Mouse (Mus musculus) left cerebral cortex, adult 9 months (tissue): ENCODE data around the gene 4921539E11Rik.

Experiments
- DNase-seq, 2 experiments: peaks; one replicate each; pipeline ENCODE4 v3.0.0; 2022; ENCODE audit warnings: low spot score in 2 of 2

Gene 4921539E11Rik

GRCm38 (mm10) chr4:103290763-103291162, at the start of gene 4921539E11Rik:
4921539E11Rik (minus strand) TSS chr4:103290863.
- no peak for DNase-seq

- no peak for DNase-seq
Observed at GRCm38 (mm10) chr4:103335134-103335533, 44.5 kb upstream of the 4921539E11Rik start.

DNA sequence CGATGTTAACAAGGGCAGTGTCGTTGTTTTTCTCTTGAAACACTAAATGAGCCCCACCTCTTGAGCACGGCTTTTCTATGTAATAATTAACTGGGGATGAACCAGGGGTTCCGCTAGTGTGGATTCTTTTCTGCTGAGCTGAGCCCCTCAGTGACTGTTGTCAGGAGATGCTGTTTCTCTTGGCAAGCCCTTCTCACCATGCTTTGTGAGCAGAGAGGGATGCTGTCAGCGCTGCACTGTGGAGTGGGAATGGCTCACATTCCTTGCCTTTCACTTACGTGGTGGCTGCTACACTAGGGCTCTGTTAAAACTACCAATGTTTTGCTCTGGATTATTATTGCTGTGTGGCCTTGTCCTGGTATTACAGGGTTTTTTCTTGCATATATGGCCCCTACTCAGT, 38.7 kb upstream of the 4921539E11Rik start:
- no peak for DNase-seq

DNA sequence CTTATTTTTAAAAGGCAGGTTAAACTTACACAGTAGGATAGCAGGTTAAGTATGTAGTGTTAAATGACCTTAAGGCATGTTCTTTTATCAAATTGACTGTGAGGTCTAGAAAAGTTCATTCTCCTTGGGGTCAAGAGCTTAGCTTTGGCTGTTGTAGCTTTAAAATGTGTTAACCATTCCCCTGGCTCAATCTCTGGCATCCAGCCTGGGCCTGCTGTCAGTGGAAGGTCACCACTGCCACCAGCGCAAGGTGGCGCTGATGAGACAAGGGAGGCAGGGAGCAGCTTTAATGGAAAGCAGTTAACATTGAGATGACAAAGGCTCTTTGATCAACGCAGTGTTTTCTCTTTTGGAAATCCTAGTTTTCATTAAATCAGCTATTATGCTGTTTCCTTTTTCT, 36.3 kb upstream of the 4921539E11Rik start:
- no peak for DNase-seq

DNA sequence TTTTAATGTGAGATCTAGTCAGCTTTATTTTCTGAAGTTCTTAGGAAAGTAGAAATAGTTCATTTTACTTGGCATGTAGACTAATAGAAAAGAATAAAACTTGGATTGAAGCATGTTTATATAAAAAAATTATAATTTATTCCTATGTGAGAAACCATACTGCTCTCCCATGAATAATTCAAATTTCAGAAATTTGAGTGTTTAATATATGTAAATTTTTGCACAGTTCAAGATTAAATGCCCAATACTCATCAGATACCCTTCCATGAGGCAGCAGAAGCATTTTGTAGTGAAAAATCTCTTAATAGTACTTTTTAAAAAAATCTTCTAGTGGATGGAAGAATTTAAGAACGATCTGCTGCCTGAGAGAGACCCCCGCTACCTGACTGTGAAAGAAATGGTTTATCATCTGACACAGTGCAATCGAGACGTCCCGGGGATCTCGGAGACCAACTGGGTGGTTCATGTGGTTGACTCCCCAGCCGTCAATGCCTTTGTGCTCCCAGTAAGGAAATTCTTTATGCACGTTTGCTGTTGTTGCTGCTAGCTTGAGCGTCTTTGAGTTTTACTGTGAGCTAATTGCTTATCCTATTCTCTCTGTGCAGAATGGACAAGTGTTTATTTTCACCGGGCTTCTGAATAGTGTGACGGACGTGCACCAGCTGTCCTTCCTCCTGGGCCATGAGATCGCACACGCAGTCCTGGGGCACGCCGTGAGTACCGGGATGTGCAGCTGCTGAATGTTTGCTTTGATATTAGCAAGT, 34.2 kb upstream of the 4921539E11Rik start:
- DNase-seq, result no peak

DNA sequence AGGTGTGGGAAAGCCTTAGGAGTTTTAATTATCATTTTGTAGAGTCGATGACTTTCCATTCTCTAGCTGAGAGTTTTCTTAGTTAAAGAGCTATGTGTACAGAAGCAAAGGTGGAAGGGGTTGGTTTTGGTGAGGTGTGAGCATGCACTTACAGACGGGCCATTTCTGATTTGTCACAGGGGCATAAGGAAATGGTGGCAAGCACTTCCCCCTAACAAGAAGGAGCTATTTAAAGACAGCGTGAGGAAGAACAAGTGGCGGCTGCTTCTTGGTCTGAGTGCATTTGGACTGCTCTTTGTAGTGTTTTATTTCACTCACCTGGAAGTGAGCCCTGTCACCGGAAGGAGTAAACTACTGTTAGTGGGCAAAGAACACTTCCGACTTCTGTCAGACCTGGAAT, 30.8 kb upstream of the 4921539E11Rik start:
- no peak for DNase-seq

DNA sequence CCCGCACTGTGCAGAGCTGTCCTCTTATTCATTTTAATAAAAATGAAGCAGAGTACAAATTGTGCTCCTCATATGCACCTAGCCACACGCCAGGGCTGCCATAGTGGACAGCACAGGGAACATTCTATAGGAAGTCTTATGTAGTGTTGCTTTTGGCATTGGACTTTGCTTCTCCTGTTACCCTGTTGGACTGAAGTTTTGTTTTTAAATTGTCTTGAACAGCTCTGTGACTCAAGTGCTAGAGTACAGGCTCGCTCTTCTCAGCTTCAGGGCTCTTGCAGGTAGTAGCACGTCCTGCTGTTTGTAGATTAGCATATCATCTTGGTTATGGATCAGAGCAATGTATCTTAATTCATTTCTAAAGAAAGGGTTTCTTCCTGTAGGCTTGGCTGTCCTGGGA, 25.2 kb upstream of the 4921539E11Rik start:
- no peak for DNase-seq

GRCm38 (mm10) chr4:103314526-103314910, 23.9 kb upstream of the 4921539E11Rik start:
- DNase-seq, result no peak

DNA sequence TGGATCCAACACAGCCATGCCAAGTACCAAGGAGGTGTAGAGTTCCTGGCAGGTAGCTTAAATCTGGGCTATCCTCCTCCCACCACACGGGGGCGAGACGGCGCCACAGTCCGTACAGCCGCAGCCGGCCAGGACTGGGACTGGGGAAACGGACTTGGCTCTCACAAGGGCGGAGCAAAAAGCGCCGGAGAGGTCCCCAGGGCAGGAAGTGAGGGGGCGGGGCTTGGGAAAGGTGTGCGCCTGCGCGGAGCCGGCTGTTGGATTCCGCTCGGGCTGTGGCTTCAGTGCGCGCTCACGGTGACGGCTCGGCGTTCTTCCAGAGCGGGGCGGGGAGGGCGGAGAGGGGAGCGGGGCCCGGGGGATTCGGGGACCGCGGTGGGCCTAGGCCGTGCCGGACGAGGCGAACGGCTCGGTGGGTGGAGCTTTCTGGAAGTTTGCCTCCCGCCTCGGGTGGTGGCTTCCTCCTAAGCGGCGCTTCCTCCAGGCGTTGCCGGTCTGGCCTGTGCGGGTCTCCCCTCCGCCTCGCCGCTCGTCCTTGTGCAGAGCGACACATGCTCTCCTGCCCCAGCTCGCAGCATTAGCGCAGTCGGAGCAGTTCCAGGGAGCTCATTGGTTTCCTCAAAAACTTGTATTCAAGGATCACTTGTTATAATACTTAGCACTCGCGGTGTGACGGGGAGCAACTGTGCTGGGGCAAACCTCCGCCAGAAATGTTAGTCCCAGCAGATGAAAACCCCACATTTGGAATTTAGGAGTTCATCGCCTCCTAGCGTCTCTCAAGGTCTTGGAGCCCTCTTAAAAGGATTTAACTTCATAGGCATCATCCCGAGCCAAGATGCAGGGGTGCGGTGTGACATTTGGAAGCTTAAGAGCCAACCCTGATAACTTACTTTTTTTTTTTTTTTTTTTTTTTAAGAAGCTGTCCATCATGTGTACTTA, 23.2 kb upstream of the 4921539E11Rik start, which contains the start of gene Oma1:
Gene Oma1 (plus strand): TSS at position 226 of the 939 bp plus-strand sequence.
- DNase-seq, result peak; percentile 83 to 97

DNA sequence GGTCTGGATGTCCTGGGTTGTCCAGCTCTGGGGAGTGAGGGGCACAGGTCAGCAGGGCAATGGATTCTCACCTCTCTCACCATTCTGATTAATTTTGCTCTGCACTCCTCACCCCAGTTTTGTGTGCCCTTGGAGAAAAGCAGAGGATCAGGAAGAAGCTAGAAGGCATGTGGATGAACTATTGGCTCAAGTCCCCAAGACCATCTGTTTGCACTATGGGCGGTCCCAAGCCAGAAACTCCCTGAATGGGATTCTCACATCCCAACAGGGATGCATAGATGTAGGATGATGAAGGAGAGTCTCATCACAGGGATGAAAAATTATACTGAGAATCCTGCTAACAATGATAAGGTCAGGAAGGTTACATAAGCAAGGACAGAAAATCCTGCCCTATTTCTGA, 13.2 kb upstream of the 4921539E11Rik start:
- DNase-seq, result no peak

DNA sequence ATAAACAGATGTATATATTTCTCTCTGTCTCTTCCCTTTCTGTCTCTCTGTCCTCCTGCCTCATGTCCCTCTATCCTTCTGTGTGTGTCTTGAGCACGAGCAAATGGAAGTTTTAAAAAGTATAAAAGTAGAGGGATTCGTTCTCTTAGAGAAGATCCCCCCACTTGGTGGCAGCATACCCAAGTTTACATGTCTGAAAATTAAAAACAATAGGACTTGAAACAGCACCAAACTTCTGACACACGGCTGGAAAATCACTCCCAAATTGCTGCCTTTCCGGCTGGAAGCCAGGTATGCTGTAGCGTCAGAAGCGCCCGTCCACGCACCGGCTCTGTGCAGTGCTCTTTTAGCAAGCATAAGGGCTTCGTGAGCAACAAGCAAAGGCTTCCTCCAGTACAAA, 8.7 kb upstream of the 4921539E11Rik start:
- DNase-seq, result peak in 1 of 2 experiments; percentile 33

DNA sequence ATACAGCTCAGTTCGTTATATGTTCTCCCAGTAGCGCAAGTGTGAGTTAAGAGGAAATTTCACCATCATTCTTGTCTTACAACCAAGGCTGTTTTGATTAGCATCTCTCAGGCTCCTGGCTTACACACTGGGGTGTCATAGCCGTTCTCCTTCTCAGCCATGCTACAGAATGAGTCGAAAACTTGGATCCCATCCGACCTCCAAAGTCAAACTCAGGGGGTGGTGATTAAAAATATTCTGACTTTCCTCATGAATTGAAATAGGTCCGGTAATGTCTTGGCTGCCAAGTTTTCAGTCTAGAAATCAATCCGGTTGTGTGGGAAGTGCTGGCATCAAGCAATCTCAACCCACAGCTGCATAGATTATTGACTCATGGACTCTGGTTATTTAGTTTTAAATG, 2.3 kb downstream of the 4921539E11Rik start:
- peak in 1 of 2 experiments; percentile 11 for DNase-seq

- DNase-seq, result no peak
Observed at GRCm38 (mm10) chr4:103273021-103273420, 17.6 kb downstream of the 4921539E11Rik start.

DNA sequence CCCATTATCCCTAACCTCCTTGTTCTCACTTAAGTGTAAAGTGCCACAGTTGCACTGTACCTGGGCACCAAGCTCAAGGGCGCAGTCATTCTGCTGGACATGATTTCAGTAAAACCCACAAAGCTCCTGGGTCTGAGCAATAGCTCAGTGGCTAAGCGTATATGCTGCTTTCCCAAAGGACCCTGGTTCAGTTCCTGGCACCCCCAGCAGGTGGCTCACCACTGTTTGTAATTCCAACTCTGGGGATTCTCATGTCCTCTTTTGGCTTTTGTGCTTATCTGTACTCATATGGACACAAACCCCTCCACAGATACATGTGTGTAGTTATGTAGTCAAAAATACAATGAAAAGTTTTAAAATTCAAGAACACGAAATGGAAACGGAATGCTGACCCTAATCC, 21.3 kb downstream of the 4921539E11Rik start:
- DNase-seq, result no peak

DNA sequence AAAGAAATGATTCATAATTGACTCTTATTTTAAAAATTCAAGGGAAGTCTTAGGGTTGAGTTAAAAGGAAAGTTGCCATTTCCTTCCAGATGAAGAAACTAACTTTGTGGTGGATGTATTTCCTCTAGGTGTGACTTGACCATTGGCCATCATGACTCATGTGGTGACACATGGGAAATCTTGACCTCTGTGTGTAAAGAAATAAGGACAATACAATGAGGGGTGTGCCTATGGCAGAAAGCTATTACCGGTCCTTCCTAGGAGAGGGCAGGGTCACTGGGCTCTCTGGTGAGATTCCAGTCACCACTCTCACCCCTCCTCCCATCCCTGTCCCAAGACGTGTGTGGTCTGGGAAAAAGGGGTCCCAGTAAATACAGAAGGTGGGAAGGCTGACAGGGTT, 25.5 kb downstream of the 4921539E11Rik start:
- DNase-seq, result no peak

- no peak for DNase-seq
Observed at GRCm38 (mm10) chr4:103263812-103264396, 26.8 kb downstream of the 4921539E11Rik start.

- no peak for DNase-seq
Observed at GRCm38 (mm10) chr4:103263378-103263777, 27.3 kb downstream of the 4921539E11Rik start.

GRCm38 (mm10) chr4:103258817-103259216, 31.8 kb downstream of the 4921539E11Rik start:
- DNase-seq, result no peak

- DNase-seq, result no peak
Observed at GRCm38 (mm10) chr4:103253846-103254245, 36.8 kb downstream of the 4921539E11Rik start.

DNA sequence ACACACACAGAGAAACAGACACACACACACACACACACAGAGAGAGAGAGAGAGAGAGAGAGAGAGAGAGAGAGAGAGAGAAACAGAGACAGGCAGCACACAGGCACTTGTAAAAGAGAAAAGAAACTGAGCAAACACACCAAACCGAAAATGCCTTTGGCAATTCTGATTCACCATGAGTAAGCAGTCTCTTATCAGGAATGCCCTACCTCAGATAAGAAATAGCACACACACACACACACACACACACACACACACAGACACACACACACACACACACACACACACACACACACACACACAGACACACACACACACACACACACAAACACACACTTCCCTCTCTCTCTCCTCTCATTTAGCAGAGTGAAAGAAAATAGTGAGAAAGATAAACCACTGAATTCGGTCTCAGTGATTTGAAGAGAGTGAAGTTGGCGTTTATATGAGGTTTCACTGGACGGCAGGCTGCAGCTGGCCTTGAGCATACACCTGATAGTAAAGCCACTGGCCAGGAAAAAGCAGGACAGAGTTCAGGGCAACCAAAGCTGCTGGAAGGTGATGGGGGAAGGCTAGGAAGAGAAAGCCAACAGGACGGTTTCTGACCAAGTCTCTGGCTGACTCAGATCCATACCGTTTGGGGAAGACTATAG, 41.1 kb downstream of the 4921539E11Rik start:
- DNase-seq, result no peak

- no peak for DNase-seq
Observed at GRCm38 (mm10) chr4:103247813-103248212, 42.9 kb downstream of the 4921539E11Rik start.

- DNase-seq, result no peak
Observed at GRCm38 (mm10) chr4:103247249-103247648, 43.4 kb downstream of the 4921539E11Rik start.
